Mouse (Mus musculus) C2C12 (cell line): Measurements from ENCODE around the gene Snx30. TPM values are rescaled to one million over a fixed set of nuclear protein-coding genes. Genes with fewer than 3 reads are reported as not detected.

Source experiments
- H3K27me3 ChIP-seq: one replicate; pipeline ENCODE4 v1.6.1; 2011; ENCODE audit not compliant: control insufficient read depth, insufficient read depth, insufficient read length
- H3K36me3 ChIP-seq: one replicate; pipeline ENCODE4 v1.6.1; 2011; ENCODE audit not compliant: control insufficient read depth, insufficient read depth
- H3K4me3 ChIP-seq: one replicate; pipeline ENCODE4 v1.5.1; 2011; ENCODE audit warnings: mild to moderate bottlenecking, control low read depth; ENCODE audit not compliant: poor library complexity, insufficient read depth, severe bottlenecking
- H3K79me2 ChIP-seq: one replicate; pipeline ENCODE4 v1.6.1; 2011; ENCODE audit not compliant: control insufficient read depth, insufficient read depth
- H3K79me3 ChIP-seq: one replicate; pipeline ENCODE4 v1.6.1; 2011; ENCODE audit warnings: low read depth, control low read depth
- H3ac ChIP-seq: one replicate; pipeline ENCODE3; 2011; ENCODE audit warnings: low read depth; ENCODE audit not compliant: control insufficient read depth, insufficient read length
- CEBPB ChIP-seq: IDR thresholded peaks from one replicate; pipeline ENCODE4 v1.6.1; 2011; ENCODE audit warnings: low read depth, mild to moderate bottlenecking, control low read depth, moderate library complexity
- CTCF ChIP-seq: IDR thresholded peaks from one replicate; pipeline ENCODE4 v1.5.1; 2011; ENCODE audit not compliant: control insufficient read depth, insufficient read depth, insufficient read length
- FOSL1 ChIP-seq: IDR thresholded peaks from one replicate; pipeline ENCODE4 v1.8.0; 2011; ENCODE audit warnings: mild to moderate bottlenecking, low read length; ENCODE audit not compliant: poor library complexity, insufficient read depth, severe bottlenecking
- MAX ChIP-seq: IDR thresholded peaks from one replicate; pipeline ENCODE4 v1.6.1; 2011; ENCODE audit warnings: mild to moderate bottlenecking, control low read depth
- MYOD1 ChIP-seq: IDR thresholded peaks from one replicate; pipeline ENCODE4 v1.6.1; 2011; ENCODE audit warnings: low read depth; ENCODE audit not compliant: control insufficient read depth, insufficient read length
- MYOG ChIP-seq: IDR thresholded peaks from one replicate; pipeline ENCODE4 v1.6.1; 2011; ENCODE audit not compliant: control insufficient read depth, insufficient read length; ENCODE audit errors: extremely low read depth
- USF1 ChIP-seq: IDR thresholded peaks from one replicate; pipeline ENCODE4 v1.6.1; 2011; ENCODE audit warnings: low read depth, mild to moderate bottlenecking, control low read depth, moderate library complexity
- polyA plus RNA-seq: library from polyadenylated mRNA; unstranded; fragments of >200 nt; fragmentation: generic; extraction: Trizol; gene quantifications from one replicate; pipeline ENCODE4 v1.2.1, GENCODE M21; 2012; ENCODE audit warnings: missing spikeins

Snx30 gene
- polyA plus RNA-seq, 1 experiment: 3.5 TPM

GRCm38 (mm10) chr4:59831038-59831437, 25.4 kb downstream of the Snx30 start:
- H3K79me3 ChIP-seq: no peaks in the 10 kb centered on the region
- no peaks in the 10 kb centered on the region for H3K36me3 ChIP-seq
- H3ac ChIP-seq: no peak overlapping the region
- TF ChIP-seq MYOG (no peak), MYOD1 (no peak), CEBPB (no peak), USF1 (no peak), CTCF (no peak), FOSL1 (no peak), MAX (no peak)
- no peaks in the 10 kb centered on the region for H3K27me3 ChIP-seq
- H3K4me3 ChIP-seq: no peak overlapping the region
- H3K79me2 ChIP-seq: no peaks in the 10 kb centered on the region

- no peak overlapping the region for H3K4me3 ChIP-seq
- TF ChIP-seq CEBPB (no peak), CTCF (no peak), FOSL1 (no peak), MYOG (no peak), MYOD1 (no peak), USF1 (no peak), MAX (no peak)
- H3K79me2 ChIP-seq: no peaks in the 10 kb centered on the region
- H3K27me3 ChIP-seq: no peaks in the 10 kb centered on the region
- no peaks in the 10 kb centered on the region for H3K79me3 ChIP-seq
- H3K36me3 ChIP-seq: no peaks in the 10 kb centered on the region
- H3ac ChIP-seq: no peak overlapping the region
Measured at GRCm38 (mm10) chr4:59832810-59833209, 27.2 kb downstream of the Snx30 start.

- H3K4me3 ChIP-seq: no peak overlapping the region
- no peaks in the 10 kb centered on the region for H3K36me3 ChIP-seq
- no peaks in the 10 kb centered on the region for H3K79me3 ChIP-seq
- TF ChIP-seq CTCF (no peak), CEBPB (no peak), USF1 (no peak), MAX (no peak), MYOG (no peak), MYOD1 (no peak), FOSL1 (no peak)
- no peaks in the 10 kb centered on the region for H3K27me3 ChIP-seq
- H3ac ChIP-seq: no peak overlapping the region
- H3K79me2 ChIP-seq: no peaks in the 10 kb centered on the region
Measured at GRCm38 (mm10) chr4:59837659-59838058, 32.0 kb downstream of the Snx30 start.

- TF ChIP-seq MAX: no peak
- no peak for TF ChIP-seq MYOD1
- no peak for TF ChIP-seq CTCF
- TF ChIP-seq CEBPB: no peak
- TF ChIP-seq MYOG: no peak
- TF ChIP-seq FOSL1: no peak
- no peak for TF ChIP-seq USF1
- H3ac ChIP-seq: no peak overlapping the region
- no peaks in the 10 kb centered on the region for H3K79me3 ChIP-seq
- no peaks in the 10 kb centered on the region for H3K27me3 ChIP-seq
- no peaks in the 10 kb centered on the region for H3K36me3 ChIP-seq
- no peak overlapping the region for H3K4me3 ChIP-seq
- no peaks in the 10 kb centered on the region for H3K79me2 ChIP-seq
Measured at GRCm38 (mm10) chr4:59844460-59845244, 39.0 kb downstream of the Snx30 start.

- no peaks in the 10 kb centered on the region for H3K79me3 ChIP-seq
- no peaks in the 10 kb centered on the region for H3K36me3 ChIP-seq
- H3K27me3 ChIP-seq: no peaks in the 10 kb centered on the region
- H3ac ChIP-seq: no peak overlapping the region
- H3K79me2 ChIP-seq: no peaks in the 10 kb centered on the region
- no peak overlapping the region for H3K4me3 ChIP-seq
- no peak for TF ChIP-seq USF1
- TF ChIP-seq CEBPB: no peak
- no peak for TF ChIP-seq MAX
- TF ChIP-seq FOSL1: no peak
- no peak for TF ChIP-seq MYOD1
- no peak for TF ChIP-seq MYOG
- no peak for TF ChIP-seq CTCF
Measured at GRCm38 (mm10) chr4:59845245-59845637, 39.6 kb downstream of the Snx30 start.
